Mouse (Mus musculus) liver, embryonic 13.5 days (tissue): ENCODE results near the gene Tekt2. TPM values are rescaled to one million over a fixed set of nuclear protein-coding genes. Genes with fewer than 3 reads are reported as not detected.
A peak's percentile ranks its signal among the peaks of the same experiment; 100 is the strongest.

ENCODE experiments used
- ATAC-seq: fragments of 200-750 bp; cut with Nextera tagmentation; 2 replicates; pipeline ENCODE4 v1.8.0; 2017; ENCODE audit warnings: low read depth, mild to moderate bottlenecking, moderate number of reproducible peaks, moderate library complexity
- DNase-seq: peaks from one replicate; pipeline ENCODE4 v3.0.0; 2022
- H3K27ac ChIP-seq: fragments of 300-500 bp; sonication (generic); 2 replicates; pipeline ENCODE4 v1.5.1; 2015; ENCODE audit warnings: moderate library complexity, mild to moderate bottlenecking, inconsistent platforms
- H3K27me3 ChIP-seq: fragments of 300-500 bp; sonication (generic); 2 replicates; pipeline ENCODE4 v1.6.1; 2015; ENCODE audit warnings: mild to moderate bottlenecking, inconsistent platforms
- H3K36me3 ChIP-seq: fragments of 300-500 bp; sonication (generic); 2 replicates; pipeline ENCODE4 v1.6.1; 2015; ENCODE audit warnings: mild to moderate bottlenecking, inconsistent platforms
- H3K4me1 ChIP-seq: fragments of 300-500 bp; sonication (generic); replicated peaks from 2 replicates; pipeline ENCODE4 v1.6.1; 2015; ENCODE audit warnings: inconsistent platforms
- H3K4me2 ChIP-seq: fragments of 300-500 bp; sonication (generic); 2 replicates; pipeline ENCODE4 v1.6.1; 2015; ENCODE audit warnings: inconsistent platforms, mild to moderate bottlenecking, moderate library complexity
- H3K4me3 ChIP-seq: fragments of 300-500 bp; sonication (generic); replicated peaks from 2 replicates; pipeline ENCODE4 v1.5.1; 2015; ENCODE audit warnings: mild to moderate bottlenecking, inconsistent platforms
- H3K9ac ChIP-seq: fragments of 300-500 bp; sonication (generic); 2 replicates; pipeline ENCODE4 v1.6.1; 2015; ENCODE audit warnings: mild to moderate bottlenecking, inconsistent platforms
- H3K9me3 ChIP-seq: fragments of 300-500 bp; sonication (generic); replicated peaks from 2 replicates; pipeline ENCODE4 v1.6.1; 2016; ENCODE audit warnings: inconsistent platforms
- WGBS: fragments of 180-500 bp; shearing (Covaris S2); methylation state at CpG from one replicate; pipeline ENCODE4 v1.1.7; 2015; ENCODE audit not compliant: insufficient replicate concordance; 5-methylcytosine and 5-hydroxymethylcytosine counted together
- polyA plus RNA-seq: library from polyadenylated mRNA; unstranded; fragments of >200 nt; fragmentation: Nextera tagmentation; extraction: Ambion mirVana; gene quantifications from 2 replicates; pipeline ENCODE4 v1.2.1, GENCODE M21; 2015

Gene Tekt2
- polyA plus RNA-seq = 0.51 and 0.53 TPM in 2 replicates

- no peaks in the 10 kb centered on the region for H3K36me3 ChIP-seq
- H3K27ac ChIP-seq = no peak within 1 kb of the TSS
- H3K4me2 ChIP-seq = peak within 1 kb of the TSS; percentile 33; the same call in 1 of the 2 replicates
- no peak for ATAC-seq
- H3K9ac ChIP-seq = no peak within 1 kb of the TSS
- DNase-seq = no peak
- H3K4me1 ChIP-seq = peaks cover 21% of the 10 kb centered on the region
- no peaks in the 10 kb centered on the region for H3K9me3 ChIP-seq
- peaks cover 37% of the 10 kb centered on the region for H3K27me3 ChIP-seq
- H3K4me3 ChIP-seq = peak within 1 kb of the TSS; percentile 4; the same call in 1 of the 2 replicates
- 18% methylated on average over 23 of the region's 23 CpGs for WGBS
These were observed at the start of gene Tekt2 for GRCm38 (mm10) chr4:126325281-126325861. TSS of gene Tekt2 (minus strand) at chr4:126325688.

GRCm38 (mm10) chr4:126371497-126371896, 46.0 kb upstream of the Tekt2 start:
- no peak overlapping the region for H3K27ac ChIP-seq
- H3K27me3 ChIP-seq = no peaks in the 10 kb centered on the region
- 83% methylated on average over 9 of the region's 9 CpGs for WGBS
- DNase-seq (no peak), ATAC-seq (no peak)
- H3K9ac ChIP-seq = no peak overlapping the region
- no peaks in the 10 kb centered on the region for H3K4me1 ChIP-seq
- no peak overlapping the region for H3K4me3 ChIP-seq
- no peak overlapping the region for H3K4me2 ChIP-seq
- peaks cover 27% of the 10 kb centered on the region for H3K36me3 ChIP-seq
- H3K9me3 ChIP-seq = no peaks in the 10 kb centered on the region

GRCm38 (mm10) chr4:126360069-126360468, 34.6 kb upstream of the Tekt2 start:
- H3K36me3 ChIP-seq = peaks cover 34% of the 10 kb centered on the region
- H3K27me3 ChIP-seq = no peaks in the 10 kb centered on the region
- H3K9ac ChIP-seq = no peak overlapping the region
- H3K4me2 ChIP-seq = no peak overlapping the region
- no peak for ATAC-seq
- DNase-seq = no peak
- no peaks in the 10 kb centered on the region for H3K4me1 ChIP-seq
- no peaks in the 10 kb centered on the region for H3K9me3 ChIP-seq
- 77% methylated on average over 1 of the region's 1 CpGs for WGBS
- no peak overlapping the region for H3K4me3 ChIP-seq
- H3K27ac ChIP-seq = no peak overlapping the region

GRCm38 (mm10) chr4:126343451-126343850, 18.0 kb upstream of the Tekt2 start:
- no peaks in the 10 kb centered on the region for H3K9me3 ChIP-seq
- H3K36me3 ChIP-seq = peaks cover 23% of the 10 kb centered on the region

GRCm38 (mm10) chr4:126339461-126339860, 14.0 kb upstream of the Tekt2 start:
- H3K27ac ChIP-seq = no peak overlapping the region
- no peak overlapping the region for H3K4me2 ChIP-seq
- 43% methylated on average over 4 of the region's 4 CpGs for WGBS
- ATAC-seq (no peak), DNase-seq (no peak)
- H3K4me3 ChIP-seq = no peak overlapping the region
- H3K27me3 ChIP-seq = no peaks in the 10 kb centered on the region
- no peak overlapping the region for H3K9ac ChIP-seq
- H3K9me3 ChIP-seq = no peaks in the 10 kb centered on the region
- peaks cover 3% of the 10 kb centered on the region; the same call in 1 of the 2 replicates for H3K36me3 ChIP-seq
- H3K4me1 ChIP-seq = 0 out of 2 replicates have a peak, but pooled peaks cover 3% of the 10 kb centered on the region

More at GRCm38 (mm10) chr4:126343451-126343850, 18.0 kb upstream of the Tekt2 start:
- 0 out of 2 replicates have a peak, but pooled peaks cover 3% of the 10 kb centered on the region for H3K4me1 ChIP-seq
- no peak overlapping the region for H3K27ac ChIP-seq
- no peak overlapping the region for H3K4me2 ChIP-seq
- H3K27me3 ChIP-seq = no peaks in the 10 kb centered on the region
- H3K4me3 ChIP-seq = no peak overlapping the region
- H3K9ac ChIP-seq = no peak overlapping the region
- DNase-seq (no peak), ATAC-seq (no peak)
- 76% methylated on average over 4 of the region's 4 CpGs for WGBS

GRCm38 (mm10) chr4:126332358-126332757, 6.9 kb upstream of the Tekt2 start:
- no peak for ATAC-seq
- Histone ChIP-seq H3K27me3 (no peaks in the 10 kb centered on the region), H3K4me3 (no peak overlapping the region), H3K27ac (no peak overlapping the region), H3K4me1 (no peaks in the 10 kb centered on the region), H3K4me2 (no peak overlapping the region), H3K9ac (no peak overlapping the region), H3K36me3 (no peaks in the 10 kb centered on the region), H3K9me3 (no peaks in the 10 kb centered on the region)
- WGBS = 30% methylated on average over 3 of the region's 3 CpGs
- DNase-seq = no peak

DNA sequence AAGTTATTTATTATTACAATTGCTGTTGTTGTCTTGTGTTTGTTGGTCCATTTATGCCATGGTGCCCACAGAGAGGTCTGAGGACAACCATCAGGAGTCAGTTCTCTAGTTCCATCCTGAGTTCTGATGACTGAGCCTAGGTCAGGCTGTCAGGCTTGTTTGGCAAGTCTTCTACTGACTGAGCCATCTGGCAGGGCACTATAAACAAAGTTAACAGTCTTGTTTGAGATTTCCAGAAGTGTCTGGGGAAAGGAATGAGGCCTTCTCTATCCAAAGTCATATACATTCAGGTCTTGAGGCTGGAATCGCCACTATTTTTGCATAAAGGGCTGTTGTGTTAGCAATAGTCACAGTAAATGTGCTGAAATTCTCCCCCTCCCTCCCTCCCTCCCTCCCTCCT, 6.3 kb upstream of the Tekt2 start:
- H3K9me3 ChIP-seq = no peaks in the 10 kb centered on the region
- ATAC-seq (no peak), DNase-seq (no peak)
- WGBS = 45% methylated on average over 1 of the region's 1 CpGs
- H3K36me3 ChIP-seq = no peaks in the 10 kb centered on the region
- H3K9ac ChIP-seq = no peak overlapping the region
- H3K4me1 ChIP-seq = no peaks in the 10 kb centered on the region
- H3K4me2 ChIP-seq = no peak overlapping the region
- no peaks in the 10 kb centered on the region for H3K27me3 ChIP-seq
- no peak overlapping the region for H3K27ac ChIP-seq
- H3K4me3 ChIP-seq = no peak overlapping the region

GRCm38 (mm10) chr4:126330295-126330694, 4.8 kb upstream of the Tekt2 start:
- no peak for DNase-seq
- H3K27me3 ChIP-seq = peaks cover 8% of the 10 kb centered on the region
- H3K4me1 ChIP-seq = peaks cover 3% of the 10 kb centered on the region; the same call in 1 of the 2 replicates
- H3K9ac ChIP-seq = no peak overlapping the region
- H3K4me3 ChIP-seq = no peak overlapping the region
- WGBS = 72% methylated on average over 4 of the region's 4 CpGs
- H3K4me2 ChIP-seq = no peak overlapping the region
- no peaks in the 10 kb centered on the region for H3K9me3 ChIP-seq
- H3K36me3 ChIP-seq = no peaks in the 10 kb centered on the region
- no peak overlapping the region for H3K27ac ChIP-seq
- ATAC-seq = no peak

- Histone ChIP-seq H3K4me1 (peaks cover 14% of the 10 kb centered on the region), H3K9me3 (no peaks in the 10 kb centered on the region), H3K9ac (no peak overlapping the region), H3K4me3 (no peak overlapping the region), H3K27me3 (peaks cover 37% of the 10 kb centered on the region), H3K36me3 (no peaks in the 10 kb centered on the region), H3K27ac (no peak overlapping the region), H3K4me2 (no peak overlapping the region)
- ATAC-seq (no peak), DNase-seq (no peak)
- WGBS = 25% methylated on average over 6 of the region's 6 CpGs
These were observed 548 bp upstream of the Tekt2 start for GRCm38 (mm10) chr4:126326036-126326435.

DNA sequence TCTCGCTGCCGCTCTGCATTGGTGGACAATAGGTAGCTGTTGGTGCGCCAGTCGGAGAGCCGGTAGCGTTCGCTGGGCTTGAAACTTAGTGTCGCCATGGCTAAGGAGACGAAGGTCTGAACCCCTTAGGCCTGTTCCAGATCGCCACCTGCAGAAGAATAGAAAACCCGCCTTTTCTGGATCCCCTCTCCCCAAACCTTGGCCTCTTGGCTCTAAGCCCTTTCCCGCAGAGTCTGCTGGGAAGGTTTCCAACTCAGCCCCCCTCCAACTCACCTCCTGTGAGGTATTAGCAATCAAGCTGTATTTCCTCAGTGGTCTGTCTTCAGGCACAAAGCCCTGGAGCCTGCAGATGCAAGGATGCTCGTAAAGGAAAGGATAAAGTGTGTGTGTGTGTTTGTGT, 627 bp downstream of the Tekt2 start:
- 52% methylated on average over 13 of the region's 13 CpGs for WGBS
- Histone ChIP-seq H3K4me1 (peaks cover 26% of the 10 kb centered on the region), H3K9me3 (no peaks in the 10 kb centered on the region), H3K36me3 (no peaks in the 10 kb centered on the region), H3K4me2 (no peak overlapping the region), H3K4me3 (no peak overlapping the region), H3K9ac (no peak overlapping the region), H3K27me3 (peaks cover 37% of the 10 kb centered on the region), H3K27ac (no peak overlapping the region)
- no peak for ATAC-seq
- DNase-seq = no peak

DNA sequence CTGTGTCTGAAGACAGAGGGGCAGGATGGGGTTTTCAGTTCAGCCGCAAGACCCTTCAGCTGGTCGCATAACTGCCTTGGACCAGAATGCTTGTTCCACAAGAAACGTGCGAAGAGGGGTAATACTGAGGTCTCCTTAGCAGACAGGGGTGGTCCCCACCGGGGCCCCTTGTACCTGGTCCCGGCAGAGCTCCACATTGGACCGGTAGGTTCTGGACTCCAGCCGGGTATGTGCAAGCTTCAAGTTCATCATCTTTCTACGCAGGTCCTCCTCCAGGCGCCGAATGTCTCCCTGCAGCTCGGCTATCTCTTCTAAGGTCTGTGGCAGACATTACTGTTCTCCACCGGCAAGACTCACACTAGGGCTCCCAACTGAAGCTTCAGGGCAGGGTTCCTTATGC, 2.8 kb downstream of the Tekt2 start:
- Histone ChIP-seq H3K4me2 (no peak overlapping the region), H3K27me3 (peaks cover 37% of the 10 kb centered on the region), H3K4me1 (peaks cover 30% of the 10 kb centered on the region), H3K27ac (no peak overlapping the region), H3K9ac (no peak overlapping the region), H3K36me3 (peaks cover 13% of the 10 kb centered on the region), H3K4me3 (no peak overlapping the region), H3K9me3 (no peaks in the 10 kb centered on the region)
- DNase-seq (no peak), ATAC-seq (no peak)
- 86% methylated on average over 13 of the region's 13 CpGs for WGBS

- H3K27me3 ChIP-seq = peaks cover 37% of the 10 kb centered on the region
- H3K36me3 ChIP-seq = peaks cover 20% of the 10 kb centered on the region
- peak overlapping the region; percentile 85 for H3K4me3 ChIP-seq
- H3K9ac ChIP-seq = peak overlapping the region; percentile 59
- no peak for ATAC-seq
- no peak for DNase-seq
- WGBS = 54% methylated on average over 28 of the region's 28 CpGs
- peaks cover 30% of the 10 kb centered on the region for H3K4me1 ChIP-seq
- H3K4me2 ChIP-seq = peak overlapping the region; percentile 96
- no peak overlapping the region for H3K27ac ChIP-seq
- H3K9me3 ChIP-seq = no peaks in the 10 kb centered on the region
These were observed 3.5 kb downstream of the Tekt2 start for GRCm38 (mm10) chr4:126321854-126322511.
